Mouse (Mus musculus): ENCODE measurements around the gene Trpv1. TPM values are rescaled to one million over a fixed set of nuclear protein-coding genes. Genes with fewer than 3 reads are reported as not detected.

Gene Trpv1
- total RNA-seq, 1 experiment from 2014 or later = not detected

DNA sequence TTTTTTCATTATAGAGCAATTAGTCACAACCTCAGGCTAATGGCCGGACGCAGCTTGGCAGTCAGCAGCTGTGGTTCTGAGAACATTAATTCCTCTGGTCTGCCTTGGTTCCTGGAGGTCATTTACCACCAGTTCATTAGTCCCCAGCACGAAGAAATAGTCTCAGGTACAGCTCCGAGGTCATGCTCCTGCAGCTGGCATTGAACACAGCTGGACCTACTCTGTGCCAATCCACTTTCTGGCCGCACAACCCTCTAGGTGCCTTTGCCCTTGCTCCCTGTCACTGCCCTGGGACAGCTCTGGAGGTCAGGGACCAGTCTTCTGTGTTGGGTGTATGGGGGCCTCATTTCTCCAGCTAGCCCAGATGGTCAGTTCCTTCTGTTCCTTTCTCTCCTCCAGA, 5.2 kb upstream of the Trpv1 start:
- ATAC-seq (replicated peaks; ENCODE audit: insufficient number of reproducible peaks, low FRiP score, low TSS enrichment, poor library complexity, severe bottlenecking) = no peak

DNA sequence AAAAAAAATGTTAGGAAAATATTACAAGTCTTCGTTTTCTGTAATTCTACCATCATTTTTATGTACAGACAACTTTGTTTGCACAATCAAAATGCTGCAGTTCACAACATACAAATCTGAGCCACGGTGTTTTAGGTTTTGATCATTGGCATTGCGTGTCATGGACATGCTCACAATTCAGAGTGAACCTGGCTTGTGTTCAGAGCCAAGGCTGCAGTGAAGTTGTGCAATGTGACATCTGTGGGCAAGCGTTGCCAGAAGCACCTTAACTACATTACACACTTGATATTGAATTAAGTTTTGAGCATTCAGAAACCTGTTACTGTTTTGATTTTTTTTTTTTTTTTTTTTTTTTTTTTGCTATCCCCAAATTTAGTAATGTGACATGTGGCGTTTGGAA, 4.0 kb upstream of the Trpv1 start:
- no peak for ATAC-seq (replicated peaks; ENCODE audit: insufficient number of reproducible peaks, low FRiP score, low TSS enrichment, poor library complexity, severe bottlenecking)

DNA sequence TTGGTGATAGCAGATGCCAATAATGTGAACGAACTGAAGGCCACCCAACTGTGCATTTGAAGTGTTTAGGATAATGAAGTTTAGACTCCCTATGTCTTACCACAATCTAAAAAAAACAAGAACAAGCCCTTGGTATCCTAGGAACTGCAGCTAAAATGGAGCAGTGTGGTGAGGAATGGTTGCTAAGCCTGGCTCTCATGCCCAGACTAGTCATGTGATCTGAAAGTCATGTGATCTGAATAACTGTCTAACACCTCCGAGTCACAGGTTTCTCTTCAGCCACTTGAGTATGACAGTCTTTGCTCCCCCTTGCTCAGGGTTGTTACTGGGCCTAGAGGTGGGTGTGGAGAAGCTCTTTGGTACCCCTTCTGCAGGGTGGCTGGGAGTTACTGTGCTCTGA, 1.6 kb upstream of the Trpv1 start:
- no peak for ATAC-seq (replicated peaks; ENCODE audit: insufficient number of reproducible peaks, low FRiP score, low TSS enrichment, poor library complexity, severe bottlenecking)

DNA sequence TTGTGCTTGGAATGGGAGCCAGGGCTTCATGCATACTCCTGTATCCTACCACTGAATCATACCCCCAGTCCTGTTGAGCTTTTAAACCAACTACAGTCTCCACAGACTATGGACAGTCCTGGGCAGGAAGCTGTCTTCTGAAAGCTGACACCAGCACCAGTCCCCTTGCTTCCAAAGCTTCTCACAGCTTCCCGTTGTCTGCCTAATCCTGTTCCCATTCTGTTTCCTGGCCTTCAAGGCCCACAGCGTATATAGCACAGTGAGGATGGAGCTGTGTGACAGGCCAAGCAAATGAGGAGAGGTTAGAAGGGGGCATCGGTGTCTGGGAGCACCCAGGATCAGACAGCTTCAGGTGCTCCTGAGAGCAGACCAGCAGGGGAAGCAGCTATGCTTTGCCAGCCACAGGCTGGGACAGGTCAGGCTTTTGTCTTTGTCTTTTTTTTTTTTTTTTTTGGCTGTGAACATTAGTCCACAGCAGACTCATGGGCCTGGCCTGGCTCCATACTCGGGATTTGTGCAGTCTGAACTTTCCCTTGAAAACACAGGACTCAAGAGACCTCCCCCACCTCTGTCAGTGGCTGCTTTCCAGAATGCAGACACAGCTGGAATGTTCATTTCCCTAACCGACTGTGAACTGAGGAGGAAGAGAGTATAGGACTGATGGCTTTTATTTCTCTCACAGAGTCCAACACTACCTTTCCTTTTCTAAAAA, 2.1 kb downstream of the Trpv1 start:
- no peak for ATAC-seq (replicated peaks; ENCODE audit: insufficient number of reproducible peaks, low FRiP score, low TSS enrichment, poor library complexity, severe bottlenecking)

DNA sequence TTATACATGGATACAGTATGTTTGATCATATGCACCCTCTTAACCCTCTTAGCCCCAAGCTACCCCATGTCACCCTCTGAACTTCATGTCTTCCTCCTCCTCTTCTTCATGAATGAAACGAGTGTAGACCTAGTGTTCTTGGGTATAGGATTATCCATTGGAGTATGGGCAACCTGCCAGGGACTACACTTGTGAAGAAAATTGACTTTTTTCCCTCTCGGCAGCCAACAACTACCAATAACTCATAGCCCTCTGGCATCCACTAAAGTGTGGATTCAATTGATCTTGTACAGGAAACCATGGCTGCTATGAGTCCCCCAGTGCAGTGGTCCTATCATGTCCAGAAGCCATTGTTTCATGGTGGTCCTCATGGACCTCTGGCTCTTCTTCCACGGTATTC, 2.6 kb downstream of the Trpv1 start:
- no peak for ATAC-seq (replicated peaks; ENCODE audit: insufficient number of reproducible peaks, low FRiP score, low TSS enrichment, poor library complexity, severe bottlenecking)

DNA sequence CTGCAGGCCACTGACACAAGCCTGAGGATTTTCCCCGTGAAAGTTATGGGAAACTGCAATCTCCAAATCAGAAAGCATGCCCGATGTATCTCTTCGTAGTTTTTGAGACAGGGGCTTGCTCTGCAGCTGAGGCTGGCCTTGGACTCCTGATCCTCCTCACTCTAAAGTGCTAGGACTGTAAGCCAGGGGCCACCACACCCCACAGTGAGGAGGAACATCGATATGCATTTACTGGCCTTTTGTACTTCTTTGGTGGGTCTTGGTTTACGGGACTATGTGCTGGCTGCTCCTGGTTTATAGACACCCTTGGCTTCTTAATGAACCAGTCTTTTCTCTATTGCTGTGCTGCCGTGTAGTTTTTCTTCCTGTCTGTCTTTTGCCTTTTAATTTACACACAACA, 8.1 kb downstream of the Trpv1 start:
- ATAC-seq (replicated peaks; ENCODE audit: insufficient number of reproducible peaks, low FRiP score, low TSS enrichment, poor library complexity, severe bottlenecking) = no peak

DNA sequence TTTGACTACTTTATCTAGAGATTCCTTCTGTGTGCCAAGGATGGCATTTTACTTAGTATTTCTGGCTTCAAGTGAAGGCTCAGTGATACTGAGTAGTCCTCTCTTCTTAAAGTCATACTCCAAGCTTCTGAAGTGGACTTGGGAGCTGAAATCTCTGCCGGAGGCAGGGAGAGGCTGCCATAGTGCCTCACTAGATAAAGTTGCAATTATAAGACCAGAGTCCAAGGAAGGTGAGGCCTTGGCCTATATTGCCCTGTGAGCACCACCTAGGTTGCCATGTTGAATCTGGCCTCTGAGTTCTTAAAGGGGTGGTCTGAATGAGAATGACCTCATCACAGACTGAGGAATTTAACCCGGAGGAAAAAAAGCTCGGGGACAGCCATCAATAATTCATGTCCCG, 8.7 kb downstream of the Trpv1 start:
- no peak for ATAC-seq (replicated peaks; ENCODE audit: insufficient number of reproducible peaks, low FRiP score, low TSS enrichment, poor library complexity, severe bottlenecking)

DNA sequence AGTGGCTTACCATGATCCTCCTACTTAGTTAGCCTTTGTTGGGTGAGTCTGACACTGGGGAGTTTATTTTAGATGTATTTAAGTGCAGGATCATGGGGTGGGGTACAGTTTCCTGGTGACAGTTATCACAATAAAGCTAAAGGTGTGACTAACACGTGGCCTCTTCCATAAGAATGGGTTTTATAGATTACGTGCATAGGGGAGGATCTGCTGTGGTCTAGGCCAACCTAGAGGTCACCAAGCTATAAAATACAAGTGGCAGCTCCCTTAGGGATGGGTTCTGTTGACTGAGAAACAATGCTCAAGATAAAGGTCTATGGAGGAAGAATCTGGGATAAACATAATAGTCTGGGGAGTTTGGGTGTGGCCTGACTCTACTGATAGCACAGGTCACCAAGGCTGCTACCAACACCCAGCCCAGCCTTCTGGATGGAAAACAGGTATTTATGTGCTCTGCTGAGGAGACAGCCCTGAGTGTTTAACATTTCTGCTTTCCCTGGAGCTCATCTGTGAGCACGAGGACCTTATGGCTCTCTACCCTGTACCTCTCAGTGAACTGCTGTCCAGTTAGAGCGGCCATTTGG, 23.4 kb downstream of the Trpv1 start:
- no peak for ATAC-seq (replicated peaks; ENCODE audit: insufficient number of reproducible peaks, low FRiP score, low TSS enrichment, poor library complexity, severe bottlenecking)

DNA sequence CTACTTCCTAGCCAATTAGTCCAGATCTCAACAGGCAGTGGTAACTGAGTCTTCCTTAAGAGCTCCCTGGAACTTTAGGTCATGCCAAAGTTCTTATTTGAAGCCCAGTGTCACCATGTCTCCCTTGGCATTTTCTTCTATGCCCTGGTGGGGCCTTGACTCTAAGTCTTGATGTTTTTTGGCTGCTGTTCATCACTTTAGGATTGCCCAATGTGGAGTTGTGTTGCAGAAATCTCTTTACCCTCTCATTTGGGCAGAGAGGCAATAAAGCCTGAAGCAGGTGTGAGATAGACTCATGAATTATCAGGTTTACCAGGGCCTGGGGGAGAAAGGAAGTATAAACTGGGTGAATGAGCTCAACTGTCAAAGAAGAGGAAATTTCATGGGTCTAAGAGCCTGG, 24.6 kb downstream of the Trpv1 start:
- no peak for ATAC-seq (replicated peaks; ENCODE audit: insufficient number of reproducible peaks, low FRiP score, low TSS enrichment, poor library complexity, severe bottlenecking)

DNA sequence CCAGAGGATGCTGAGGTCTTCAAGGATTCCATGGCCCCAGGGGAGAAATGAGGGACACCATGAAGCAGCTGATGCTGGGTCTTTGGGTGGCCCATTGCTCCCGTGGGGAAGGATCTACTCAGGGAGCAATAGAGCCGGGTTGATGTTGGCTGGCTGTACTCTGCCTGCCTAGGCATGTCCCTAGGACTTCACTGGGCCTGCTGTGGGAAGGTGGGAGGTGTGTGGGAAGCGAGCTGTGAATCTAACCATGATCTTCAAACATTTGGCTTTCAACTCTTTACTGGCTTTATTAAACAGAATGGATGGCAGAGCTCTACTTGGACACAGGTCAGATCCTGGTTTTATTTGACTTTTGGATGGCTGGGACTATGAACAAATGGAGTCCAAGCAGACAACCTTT, 26.4 kb downstream of the Trpv1 start:
- ATAC-seq (replicated peaks; ENCODE audit: insufficient number of reproducible peaks, low FRiP score, low TSS enrichment, poor library complexity, severe bottlenecking) = no peak

DNA sequence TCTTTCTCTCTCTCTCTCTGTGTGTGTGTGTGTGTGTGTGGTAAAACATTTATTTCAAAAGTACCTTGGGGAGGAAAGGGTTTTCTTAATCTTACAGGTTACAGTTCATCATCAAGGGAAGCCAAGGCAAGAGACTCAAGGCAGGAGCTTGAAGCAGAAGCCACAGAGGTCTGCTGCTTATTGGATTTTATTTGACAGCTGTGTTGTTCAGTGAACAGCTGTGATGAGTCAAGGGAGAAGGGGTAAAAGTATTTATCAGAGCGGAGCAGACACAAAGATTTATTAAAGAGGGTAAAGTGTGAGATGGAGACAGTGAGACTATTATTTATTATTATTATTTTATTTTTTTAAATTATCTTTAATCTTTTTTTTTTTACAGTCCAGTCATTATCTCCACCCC, 27.3 kb downstream of the Trpv1 start:
- no peak for ATAC-seq (replicated peaks; ENCODE audit: insufficient number of reproducible peaks, low FRiP score, low TSS enrichment, poor library complexity, severe bottlenecking)

DNA sequence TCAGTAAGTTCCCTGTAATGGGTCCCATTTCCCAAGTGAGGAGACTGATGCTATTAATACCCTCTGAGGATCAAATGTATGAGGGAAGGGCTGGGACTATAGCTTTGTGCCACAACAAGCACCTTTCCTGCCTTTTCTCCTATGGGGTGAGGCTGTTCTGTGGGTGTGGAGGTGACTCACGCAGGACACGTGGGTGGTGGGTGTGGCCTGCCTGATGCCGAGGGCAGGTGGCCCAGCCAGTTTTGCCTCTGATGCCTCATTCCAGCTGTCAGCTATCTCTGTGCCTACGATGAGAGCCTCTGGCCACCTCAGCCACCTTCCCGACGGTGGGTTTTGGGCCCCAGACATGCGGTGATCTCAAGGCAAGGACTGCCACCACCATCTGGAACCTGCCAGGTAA, 33.2 kb downstream of the Trpv1 start, which contains the start of gene Trpv3:
Trpv3 (plus strand) TSS at position 122 of the 400 bp plus-strand sequence.
- no peak for ATAC-seq (replicated peaks; ENCODE audit: insufficient number of reproducible peaks, low FRiP score, low TSS enrichment, poor library complexity, severe bottlenecking)

DNA sequence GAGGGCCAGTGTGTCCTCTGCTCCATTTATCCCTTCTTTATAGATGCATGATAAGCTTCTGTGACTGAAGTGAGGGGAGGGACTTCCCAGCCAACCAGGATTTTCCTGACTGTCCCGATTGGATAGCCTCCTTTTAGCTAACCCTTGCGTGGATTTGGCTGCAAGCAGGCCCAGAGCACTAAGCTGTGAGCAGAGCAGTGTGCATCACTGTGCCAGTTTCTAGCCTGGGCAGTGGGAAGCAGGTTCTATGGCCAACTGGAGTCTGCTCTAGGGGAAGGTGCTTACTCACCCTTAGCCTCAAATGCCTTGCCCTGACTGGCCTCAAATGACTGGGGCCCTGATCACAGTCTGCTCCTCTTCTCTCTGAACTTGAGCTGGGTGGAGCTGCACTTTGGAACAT, 40.7 kb downstream of the Trpv1 start:
- no peak for ATAC-seq (replicated peaks; ENCODE audit: insufficient number of reproducible peaks, low FRiP score, low TSS enrichment, poor library complexity, severe bottlenecking)

DNA sequence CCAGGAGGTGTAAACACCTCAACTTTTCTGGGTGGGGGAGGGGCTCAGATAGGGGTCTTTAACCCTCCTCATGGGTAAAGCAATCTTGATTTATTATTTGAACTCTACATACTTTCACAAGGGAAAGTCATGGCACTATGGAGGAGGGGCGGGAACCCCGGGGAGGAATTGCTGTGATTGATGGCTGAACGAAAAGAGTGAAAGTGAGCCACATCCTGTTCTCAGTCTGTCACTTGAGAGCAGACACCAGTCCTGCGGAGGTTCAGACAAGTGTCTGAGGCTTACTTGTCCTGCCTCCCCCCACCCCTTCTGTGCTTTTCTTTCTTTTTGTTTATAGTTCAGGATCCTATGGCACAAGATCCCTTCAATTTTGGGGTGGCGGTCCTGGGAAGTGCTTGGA, 46.6 kb downstream of the Trpv1 start:
- no peak for ATAC-seq (replicated peaks; ENCODE audit: insufficient number of reproducible peaks, low FRiP score, low TSS enrichment, poor library complexity, severe bottlenecking)

DNA sequence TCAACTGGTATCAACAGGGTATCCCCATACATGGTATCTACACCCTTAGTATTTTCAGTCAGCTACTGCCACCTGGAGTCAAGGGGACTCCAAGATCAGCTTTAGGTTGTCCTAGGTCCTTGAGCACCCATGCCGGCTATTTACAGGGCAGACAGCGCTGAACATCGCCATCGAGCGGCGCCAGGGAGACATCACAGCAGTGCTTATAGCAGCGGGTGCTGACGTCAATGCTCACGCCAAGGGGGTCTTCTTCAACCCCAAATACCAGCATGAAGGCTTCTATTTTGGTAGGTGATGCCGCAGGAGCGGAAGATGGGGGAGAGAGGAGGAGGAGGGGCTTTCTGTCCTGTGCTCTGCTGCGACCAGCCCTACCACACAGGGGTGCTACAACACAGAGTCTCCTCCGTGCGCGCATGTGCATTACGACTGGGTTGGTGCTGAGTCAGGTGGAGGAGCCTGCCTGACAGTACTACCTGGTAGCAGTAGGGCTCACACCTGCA, 47.5 kb downstream of the Trpv1 start:
- ATAC-seq (replicated peaks; ENCODE audit: insufficient number of reproducible peaks, low FRiP score, low TSS enrichment, poor library complexity, severe bottlenecking) = no peak

DNA sequence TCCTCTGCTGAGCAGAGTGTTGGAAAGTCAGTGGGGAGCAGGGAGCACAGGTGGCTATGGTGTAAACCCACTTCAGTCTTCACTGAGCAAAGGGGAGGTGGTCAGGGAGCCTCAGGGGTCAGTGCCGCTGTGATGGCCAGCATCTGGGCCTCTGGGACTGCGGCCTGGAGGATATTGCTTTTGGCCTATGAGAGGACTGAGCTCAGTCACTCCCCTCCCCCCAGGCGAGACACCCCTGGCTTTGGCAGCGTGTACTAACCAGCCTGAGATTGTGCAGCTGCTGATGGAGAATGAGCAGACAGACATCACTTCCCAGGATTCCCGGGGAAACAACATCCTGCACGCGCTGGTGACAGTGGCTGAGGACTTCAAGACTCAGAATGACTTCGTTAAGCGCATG, 49.3 kb downstream of the Trpv1 start:
- no peak for ATAC-seq (replicated peaks; ENCODE audit: insufficient number of reproducible peaks, low FRiP score, low TSS enrichment, poor library complexity, severe bottlenecking)

DNA sequence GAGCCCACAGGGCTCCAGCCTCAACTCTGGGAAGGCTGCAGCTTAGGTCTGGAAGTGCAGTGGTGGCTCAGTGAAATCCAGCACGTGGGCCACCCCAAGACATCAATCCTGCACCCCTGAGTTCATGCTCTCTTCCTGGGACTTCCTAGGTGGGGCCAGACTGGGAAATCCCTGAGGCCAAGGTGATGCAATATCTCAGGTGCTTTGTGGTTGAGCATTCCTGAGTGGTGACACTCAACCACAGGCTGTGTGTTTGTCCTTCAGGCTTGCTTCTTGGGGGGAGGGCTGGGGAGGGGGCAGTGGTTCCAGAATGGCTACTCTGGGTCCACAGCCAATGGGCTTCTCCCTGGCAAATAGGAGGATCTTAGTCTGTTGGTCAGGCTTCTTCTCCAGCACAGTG, 49.8 kb downstream of the Trpv1 start:
- no peak for ATAC-seq (replicated peaks; ENCODE audit: insufficient number of reproducible peaks, low FRiP score, low TSS enrichment, poor library complexity, severe bottlenecking)

DNA sequence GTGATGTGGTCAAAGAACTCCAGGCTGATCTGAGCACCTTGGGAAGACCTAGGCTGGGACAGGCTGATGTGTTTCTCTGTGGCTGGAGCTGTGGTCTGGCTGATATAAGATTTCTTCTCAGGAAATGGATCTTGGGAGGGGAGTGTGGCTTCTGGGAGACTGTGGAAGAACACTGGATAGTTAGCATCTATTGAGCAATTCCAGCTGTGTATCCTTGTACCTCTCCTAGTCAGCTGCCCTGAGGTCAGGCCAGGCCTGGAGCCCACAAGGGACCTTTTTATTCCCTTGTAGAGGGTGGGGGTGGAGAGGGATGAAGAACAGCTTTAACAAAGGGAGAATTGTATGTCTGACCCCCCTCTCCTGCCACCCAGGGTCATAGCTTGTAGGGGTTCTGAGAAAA, 50.3 kb downstream of the Trpv1 start:
- no peak for ATAC-seq (replicated peaks; ENCODE audit: insufficient number of reproducible peaks, low FRiP score, low TSS enrichment, poor library complexity, severe bottlenecking)

DNA sequence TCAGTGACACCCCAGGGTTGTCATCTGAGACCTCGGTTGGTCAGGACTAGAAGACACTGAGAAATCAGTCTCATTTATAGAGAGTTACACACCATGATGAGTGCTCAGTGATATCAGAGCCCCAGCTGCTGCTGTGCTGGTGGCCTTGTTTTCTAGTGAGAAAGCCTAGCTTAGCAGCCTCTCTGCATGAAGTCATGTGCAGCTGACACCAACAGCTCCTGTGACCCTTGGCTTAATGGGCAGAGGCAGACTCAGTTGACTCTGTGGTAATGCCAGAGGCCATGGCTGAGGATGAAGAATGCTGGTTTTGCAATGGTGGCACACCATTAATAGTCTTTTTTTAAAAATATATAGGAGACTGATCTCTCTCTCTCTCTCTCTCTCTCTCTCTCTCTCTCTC, 55.5 kb downstream of the Trpv1 start:
- no peak for ATAC-seq (replicated peaks; ENCODE audit: insufficient number of reproducible peaks, low FRiP score, low TSS enrichment, poor library complexity, severe bottlenecking)

DNA sequence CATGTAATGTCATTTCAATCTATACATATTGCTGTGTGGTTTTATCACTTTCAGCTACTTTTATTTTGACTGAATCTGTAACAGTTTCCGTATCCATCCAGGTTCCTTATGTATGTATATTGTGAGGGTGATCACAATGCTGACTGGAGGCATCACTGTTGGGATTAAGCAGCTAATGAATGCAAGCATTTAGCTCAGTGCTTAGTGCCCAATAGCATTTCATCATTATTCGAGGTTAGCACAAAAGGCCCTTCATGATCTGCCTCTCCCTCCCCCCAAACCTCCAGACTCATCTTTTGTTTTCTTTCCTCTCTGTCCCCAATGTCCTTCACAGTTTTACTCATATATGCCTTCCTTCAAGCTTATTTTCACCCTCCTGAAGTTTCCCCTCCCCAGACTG, 69.0 kb downstream of the Trpv1 start:
- no peak for ATAC-seq (replicated peaks; ENCODE audit: insufficient number of reproducible peaks, low FRiP score, low TSS enrichment, poor library complexity, severe bottlenecking)

All from monocyte, adult 5-6 weeks (primary cell).